Mouse (Mus musculus) testis, adult 2 months (tissue): ENCODE measurements around the gene Pde4dip.

Experiments used
- CTCF ChIP-seq: fragments of 200-500 bp; IDR thresholded peaks from 2 replicates; pipeline ENCODE4 v1.5.1; 2012; ENCODE audit warnings: low read depth, mild to moderate bottlenecking, inconsistent platforms, low read length, moderate library complexity; ENCODE audit not compliant: control insufficient read depth, insufficient read depth, insufficient replicate concordance
- POLR2A ChIP-seq: fragments of 200-500 bp; IDR thresholded peaks from 2 replicates; pipeline ENCODE4 v1.6.1; 2012; ENCODE audit warnings: low read depth, mild to moderate bottlenecking, inconsistent platforms, low read length, moderate library complexity; ENCODE audit not compliant: control insufficient read depth

DNA sequence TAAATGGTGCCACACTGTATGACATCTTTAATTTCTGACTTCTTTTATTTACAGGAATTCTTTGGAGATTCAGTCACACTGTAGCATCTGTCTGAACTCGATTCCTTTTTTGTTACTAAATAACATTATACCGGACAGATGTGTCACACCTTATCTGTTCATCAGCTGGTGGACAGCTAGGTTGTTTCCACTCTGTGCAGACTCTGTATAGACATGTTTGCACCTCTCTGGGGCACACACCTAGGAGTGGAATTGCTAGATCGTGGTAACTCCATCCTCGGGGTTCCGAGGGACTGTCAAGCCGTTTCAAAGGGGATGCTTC, 49.4 kb upstream of the Pde4dip start:
- TF ChIP-seq POLR2A = no peak
- TF ChIP-seq CTCF = no peak
